In the genomic region with DNA sequence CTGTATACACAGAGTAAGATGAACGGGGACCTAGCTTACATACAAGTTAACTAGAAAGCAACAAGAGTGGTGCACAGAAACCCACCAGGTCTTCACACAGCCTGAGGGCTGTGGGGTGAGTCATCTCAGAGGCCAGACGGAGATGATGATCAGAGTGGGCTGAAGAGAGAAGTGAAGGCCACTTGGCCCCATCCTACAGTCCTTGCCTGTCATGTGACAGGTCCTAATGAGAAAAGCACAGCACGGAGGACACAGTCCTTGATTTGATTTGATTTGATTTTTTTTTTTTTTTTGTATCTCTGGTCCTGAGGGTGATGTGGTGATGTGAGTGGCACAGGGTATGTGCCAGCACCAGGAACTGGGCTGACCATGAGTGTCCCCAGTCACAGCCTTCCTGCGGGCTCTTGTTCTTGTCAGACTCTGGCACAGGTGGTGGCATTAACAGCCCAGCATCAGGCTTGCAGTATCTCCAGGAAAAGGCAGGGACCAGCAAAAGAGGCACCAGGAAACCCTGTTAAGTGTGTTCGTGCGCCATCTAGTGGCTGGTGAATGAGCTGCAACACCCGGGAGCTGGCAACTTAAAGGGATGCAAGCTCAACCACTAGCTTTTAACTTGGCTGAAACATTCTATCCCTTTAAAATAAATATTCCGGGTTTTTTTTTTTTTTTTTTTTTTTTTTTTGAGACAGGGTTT, we compare ENCODE assay signal across 8 mouse cellular contexts. TPM values are rescaled to one million over a fixed set of nuclear protein-coding genes. Genes with fewer than 3 reads are reported as not detected.
DNase-seq lines count a peak whose midpoint lies in the region; ATAC-seq and TF ChIP-seq lines count a peak whose summit lies in the region.

No protein-coding gene starts in this region.

- 27% methylated on average over 8 of the region's 8 CpGs for WGBS in heart, adult 2 months
- WGBS in liver, embryonic 13.5 days (ENCODE audit: insufficient replicate concordance) = 34% methylated on average over 8 of the region's 8 CpGs
- WGBS in olfactory bulb, adult 2 months = 29% methylated on average over 8 of the region's 8 CpGs

- H3K79me2 ChIP-seq in heart, adult 2 months (replicated peaks; ENCODE audit: control insufficient read depth, insufficient read depth, low read length) = no peaks in the 10 kb centered on the region

- H3K27me3 ChIP-seq in heart, adult 2 months (ENCODE audit: control insufficient read depth, insufficient read depth, low read length) = no peaks in the 10 kb centered on the region
- H3K27me3 ChIP-seq in liver, embryonic 13.5 days = no peaks in the 10 kb centered on the region

- intact Hi-C loops in heart, adult 2 months (cut with DNase I) = loop anchor here (1.0 to 5.0 kb wide), 4 partner anchors 120 to 155 kb away; no protein-coding TSS in a partner anchor

- H3K36me3 ChIP-seq in heart, adult 2 months (ENCODE audit: control insufficient read depth, insufficient read depth, low read length) = peaks cover 2% of the 10 kb centered on the region; the same call in 1 of the 2 replicates
- peaks cover 77% of the 10 kb centered on the region for H3K36me3 ChIP-seq in liver, embryonic 13.5 days

- no peak overlapping the region for H3K4me3 ChIP-seq in heart, adult 2 months
- no peak overlapping the region for H3K4me3 ChIP-seq in liver, embryonic 13.5 days (replicated peaks)
- no peak overlapping the region for H3K4me3 ChIP-seq in olfactory bulb, adult 2 months (ENCODE audit: insufficient read depth, low read depth, low read length)

- TF ChIP-seq CTCF in heart, adult 2 months (IDR thresholded peaks at IDR 0.05) = peak; percentile 88
- TF ChIP-seq CTCF in olfactory bulb, adult 2 months (IDR thresholded peaks at IDR 0.05; ENCODE audit: insufficient read depth, low read depth, low read length) = peak; percentile 77

- peak; percentile 80 for DNase-seq in CD4-positive helper T cell, adult 2 months (ENCODE audit: low read depth, low spot score)
- peak; percentile 96 for DNase-seq in adrenal gland, postnatal 14 days
- peak; percentile 85 for DNase-seq in embryo, embryonic 9.5 days (ENCODE audit: extremely low spot score)
- peak; percentile 87 to 91 for DNase-seq in heart, adult 2 months
- peak; percentile 96 for DNase-seq in kidney, postnatal 10 days
- peak; percentile 70 for DNase-seq in liver, embryonic 13.5 days
- peak; percentile 69 to 74 for DNase-seq in thymus, adult 18-20 months

- H3K9ac ChIP-seq in heart, adult 2 months (ENCODE audit: low read depth, low read length) = no peak overlapping the region
- H3K9ac ChIP-seq in liver, embryonic 13.5 days = no peak overlapping the region

- TF ChIP-seq POLR2A in heart, adult 2 months (IDR thresholded peaks at IDR 0.05; ENCODE audit: insufficient read depth, low read depth, low read length) = no peak
- no peak for TF ChIP-seq POLR2A in olfactory bulb, adult 2 months (IDR thresholded peaks at IDR 0.05; ENCODE audit: insufficient read depth, low read depth, low read length)

- H3K9me3 ChIP-seq in liver, embryonic 13.5 days (replicated peaks) = no peaks in the 10 kb centered on the region

- H3K27ac ChIP-seq in heart, adult 2 months = no peak overlapping the region
- H3K27ac ChIP-seq in liver, embryonic 13.5 days = no peak overlapping the region
- no peak overlapping the region for H3K27ac ChIP-seq in olfactory bulb, adult 2 months (ENCODE audit: insufficient read depth, low read depth, low read length)

- peak; percentile 83; the same call in 1 of the 2 replicates for TF ChIP-seq EP300 in heart, adult 2 months (IDR thresholded peaks at IDR 0.05; ENCODE audit: insufficient read depth, low read depth, low read length)

- peaks cover 12% of the 10 kb centered on the region for H3K4me1 ChIP-seq in heart, adult 2 months (ENCODE audit: control insufficient read depth, insufficient read depth, low read length)
- peaks cover 23% of the 10 kb centered on the region for H3K4me1 ChIP-seq in liver, embryonic 13.5 days (replicated peaks)
- H3K4me1 ChIP-seq in olfactory bulb, adult 2 months (ENCODE audit: control insufficient read depth, insufficient read depth, low read length) = peaks cover 3% of the 10 kb centered on the region

- H3K4me2 ChIP-seq in liver, embryonic 13.5 days = no peak overlapping the region

- no peak for ATAC-seq in liver, embryonic 13.5 days (ENCODE audit: low read depth)

RNA-seq across cellular contexts. Expression of a gene that starts 11.8 kb away (rescaled TPM):
- total RNA-seq in adrenal gland, postnatal 14 days (2021) = 430 and 443 TPM in 2 replicates
- total RNA-seq in heart, adult 2 months (2021) = 100 to 1,000 TPM; 260 to 299 TPM
- polyA plus RNA-seq in heart, adult 2 months (2012; rRNA removed) = 403 and 411 TPM in 2 replicates
- polyA plus RNA-seq in liver, embryonic 13.5 days (2015; fragmentation: Nextera tagmentation; extraction: Ambion mirVana) = 235 and 238 TPM in 2 replicates
- not detected in 2 replicates for polyA plus RNA-seq in olfactory bulb, adult 2 months (2012; ENCODE audit: insufficient read depth, insufficient read length, low replicate concordance, missing spikeins)

RNA-seq across cellular contexts. Expression of a gene that starts 39.5 kb away (rescaled TPM):
- total RNA-seq in adrenal gland, postnatal 14 days (2021) = 3.3 and 4.4 TPM in 2 replicates
- under 1 TPM; 0.39 to 0.84 TPM for total RNA-seq in heart, adult 2 months (2021)
- 0.96 and 1.1 TPM in 2 replicates for polyA plus RNA-seq in heart, adult 2 months (2012; rRNA removed)
- 1.0 and 1.1 TPM in 2 replicates for polyA plus RNA-seq in liver, embryonic 13.5 days (2015; fragmentation: Nextera tagmentation; extraction: Ambion mirVana)
- not detected in 2 replicates for polyA plus RNA-seq in olfactory bulb, adult 2 months (2012; ENCODE audit: insufficient read depth, insufficient read length, low replicate concordance, missing spikeins)

RNA-seq across cellular contexts. Expression of a gene that starts 53.6 kb away (rescaled TPM):
- 152 and 167 TPM in 2 replicates for total RNA-seq in adrenal gland, postnatal 14 days (2021)
- total RNA-seq in heart, adult 2 months (2021) = 10 to 100 TPM; 62.6 to 64.4 TPM
- polyA plus RNA-seq in heart, adult 2 months (2012; rRNA removed) = 69.5 and 87.6 TPM in 2 replicates
- polyA plus RNA-seq in liver, embryonic 13.5 days (2015; fragmentation: Nextera tagmentation; extraction: Ambion mirVana) = 200 and 222 TPM in 2 replicates
- not detected in 2 replicates for polyA plus RNA-seq in olfactory bulb, adult 2 months (2012; ENCODE audit: insufficient read depth, insufficient read length, low replicate concordance, missing spikeins)
